12 mouse cellular contexts compared by ENCODE assay signal in the genomic region with DNA sequence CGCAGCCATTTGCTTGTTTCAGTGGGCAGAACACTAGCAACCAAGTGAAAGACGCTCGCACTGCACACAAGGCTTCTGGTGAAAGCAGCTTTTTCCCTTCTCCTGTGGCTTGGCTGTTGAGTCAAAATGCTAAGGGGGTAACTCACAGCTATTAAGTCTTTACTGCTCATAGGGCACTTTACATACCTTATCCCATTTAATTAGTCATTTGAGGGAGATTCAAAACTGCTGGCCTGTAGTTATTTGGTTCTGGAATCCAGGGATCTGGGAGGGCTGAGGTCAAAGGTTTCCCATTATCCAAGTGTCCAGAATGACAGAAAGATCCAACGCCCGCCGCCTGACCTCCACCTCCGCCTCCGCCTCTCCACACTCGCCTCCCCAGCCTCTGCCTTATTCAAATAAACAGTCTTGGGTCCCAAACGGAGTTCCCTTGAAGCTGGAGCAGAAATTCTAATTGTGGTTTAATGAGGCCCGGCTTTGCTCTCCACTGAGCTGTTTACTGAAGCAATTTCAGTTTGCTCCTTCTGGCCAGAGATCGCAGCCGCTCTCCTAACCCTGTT.
DNase-seq lines count a peak whose midpoint lies in the region; ATAC-seq lines count a peak whose summit lies in the region.
"Had no signal": no experiment of that assay in that cellular context is flagged by ENCODE, and none has a peak within 500 bp of the region (broad histone marks: within the 10 kb centered on the region; RNA-seq: fewer than 3 reads in every experiment).

No protein-coding gene starts in this region.

- H3K27me3 ChIP-seq in midbrain, embryonic 11.5 days (ENCODE audit: control insufficient read depth, insufficient read depth, low read length) = no peaks in the 10 kb centered on the region
- no peaks in the 10 kb centered on the region for H3K27me3 ChIP-seq in midbrain, embryonic 14.5 days (ENCODE audit: control insufficient read depth, insufficient read depth, low read length)
- H3K27me3 ChIP-seq in stomach, embryonic 16.5 days (ENCODE audit: control insufficient read depth, insufficient read depth, low read length) = no peaks in the 10 kb centered on the region
- peaks cover 6% of the 10 kb centered on the region; the same call in 1 of the 2 replicates for H3K27me3 ChIP-seq in forebrain, embryonic 12.5 days
- H3K27me3 ChIP-seq: forebrain, embryonic 15.5 days; heart, embryonic 12.5 days had no signal

- 0 out of 2 replicates have a peak, but pooled peaks have one; percentile 35 for ATAC-seq in midbrain, embryonic 11.5 days (ENCODE audit: low FRiP score)
- ATAC-seq in midbrain, embryonic 14.5 days (ENCODE audit: low FRiP score, low TSS enrichment) = no peak
- ATAC-seq in stomach, embryonic 16.5 days (ENCODE audit: insufficient read depth, low FRiP score) = peak; percentile 25; the same call in 1 of the 2 replicates
- no peak for ATAC-seq in forebrain, embryonic 12.5 days (ENCODE audit: low FRiP score)
- ATAC-seq: activated CD4-positive, CD25-positive, alpha-beta regulatory T cell, adult 4 months; forebrain, embryonic 15.5 days had no signal

- H3K4me1 ChIP-seq in midbrain, embryonic 11.5 days (ENCODE audit: control insufficient read depth, insufficient read depth, low read length) = peaks cover 7% of the 10 kb centered on the region
- H3K4me1 ChIP-seq in midbrain, embryonic 14.5 days (ENCODE audit: control insufficient read depth, insufficient read depth, low read length) = no peaks in the 10 kb centered on the region
- H3K4me1 ChIP-seq in stomach, embryonic 16.5 days (ENCODE audit: control insufficient read depth, insufficient read depth, low read length) = peaks cover 6% of the 10 kb centered on the region; the same call in 1 of the 2 replicates
- H3K4me1 ChIP-seq in forebrain, embryonic 12.5 days = peaks cover 18% of the 10 kb centered on the region

- H3K9ac ChIP-seq in midbrain, embryonic 11.5 days (ENCODE audit: low read length) = no peak overlapping the region
- no peak overlapping the region for H3K9ac ChIP-seq in midbrain, embryonic 14.5 days (replicated peaks; ENCODE audit: low read length)
- no peak overlapping the region for H3K9ac ChIP-seq in stomach, embryonic 16.5 days (ENCODE audit: low read length)
- no peak overlapping the region for H3K9ac ChIP-seq in forebrain, embryonic 12.5 days
- H3K9ac ChIP-seq: forebrain, embryonic 15.5 days; heart, embryonic 12.5 days had no signal

- 24% methylated on average over 13 of the region's 13 CpGs for WGBS in midbrain, embryonic 11.5 days
- WGBS in midbrain, embryonic 14.5 days = 28% methylated on average over 13 of the region's 13 CpGs
- 34% methylated on average over 13 of the region's 13 CpGs for WGBS in stomach, embryonic 16.5 days
- 22% methylated on average over 13 of the region's 13 CpGs for WGBS in forebrain, embryonic 12.5 days

- no peak for DNase-seq in midbrain, embryonic 11.5 days (ENCODE audit: low spot score, missing footprints)
- no peak for DNase-seq in midbrain, embryonic 14.5 days
- peak; percentile 50 for DNase-seq in kidney, adult 11 months
- DNase-seq in kidney, postnatal 36 days = peak; percentile 43 to 53
- DNase-seq in right cerebral cortex, postnatal 14 days = no peak
- DNase-seq: spleen, adult 18-20 months; thymus, postnatal 25 days had no signal

- H3K4me3 ChIP-seq in midbrain, embryonic 11.5 days (ENCODE audit: low read depth, low read length) = no peak overlapping the region
- no peak overlapping the region for H3K4me3 ChIP-seq in midbrain, embryonic 14.5 days (replicated peaks; ENCODE audit: low read depth, low read length)
- H3K4me3 ChIP-seq in stomach, embryonic 16.5 days (replicated peaks; ENCODE audit: low read length) = no peak overlapping the region
- H3K4me3 ChIP-seq in forebrain, embryonic 12.5 days (replicated peaks) = no peak overlapping the region
- H3K4me3 ChIP-seq: forebrain, embryonic 15.5 days; heart, embryonic 12.5 days had no signal

- no peaks in the 10 kb centered on the region for H3K9me3 ChIP-seq in midbrain, embryonic 11.5 days (ENCODE audit: control insufficient read depth, low read length)
- no peaks in the 10 kb centered on the region for H3K9me3 ChIP-seq in midbrain, embryonic 14.5 days (ENCODE audit: control insufficient read depth, low read length)
- no peaks in the 10 kb centered on the region for H3K9me3 ChIP-seq in stomach, embryonic 16.5 days (replicated peaks; ENCODE audit: control insufficient read depth, low read length)
- H3K9me3 ChIP-seq in forebrain, embryonic 12.5 days = no peaks in the 10 kb centered on the region
- H3K9me3 ChIP-seq: forebrain, embryonic 15.5 days; heart, embryonic 12.5 days had no signal

- no peak overlapping the region for H3K27ac ChIP-seq in midbrain, embryonic 11.5 days (ENCODE audit: low read depth, low read length)
- H3K27ac ChIP-seq in midbrain, embryonic 14.5 days (replicated peaks; ENCODE audit: low read depth, low read length) = no peak overlapping the region
- no peak overlapping the region for H3K27ac ChIP-seq in stomach, embryonic 16.5 days (ENCODE audit: low read length)
- H3K27ac ChIP-seq in forebrain, embryonic 12.5 days = no peak overlapping the region
- H3K27ac ChIP-seq: forebrain, embryonic 15.5 days had no signal

- H3K36me3 ChIP-seq in midbrain, embryonic 11.5 days (ENCODE audit: control insufficient read depth, insufficient read depth, low read length) = no peaks in the 10 kb centered on the region
- no peaks in the 10 kb centered on the region for H3K36me3 ChIP-seq in midbrain, embryonic 14.5 days (ENCODE audit: control insufficient read depth, insufficient read depth, low read length)
- no peaks in the 10 kb centered on the region for H3K36me3 ChIP-seq in stomach, embryonic 16.5 days (ENCODE audit: control insufficient read depth, insufficient read depth, low read length)
- H3K36me3 ChIP-seq in forebrain, embryonic 12.5 days (replicated peaks) = no peaks in the 10 kb centered on the region
- H3K36me3 ChIP-seq: forebrain, embryonic 15.5 days; heart, embryonic 12.5 days had no signal

- no peak overlapping the region for H3K4me2 ChIP-seq in midbrain, embryonic 11.5 days
- no peak overlapping the region for H3K4me2 ChIP-seq in midbrain, embryonic 14.5 days (ENCODE audit: low read length)
- H3K4me2 ChIP-seq in stomach, embryonic 16.5 days (ENCODE audit: low read depth, low read length) = no peak overlapping the region
- no peak overlapping the region for H3K4me2 ChIP-seq in forebrain, embryonic 12.5 days
- H3K4me2 ChIP-seq: forebrain, embryonic 15.5 days; heart, embryonic 12.5 days had no signal

Comparison
In these comparisons a context has a peak if more than half of its experiments do, and no peak if none do; other contexts are left out.
1. ATAC-seq: peak in midbrain, embryonic 11.5 days (single experiment) and stomach, embryonic 16.5 days (single experiment); none in midbrain, embryonic 14.5 days (single experiment) and forebrain, embryonic 12.5 days (single experiment).
2. DNase-seq: peak in kidney, adult 11 months (single experiment) and kidney, postnatal 36 days (2 of 2); none in midbrain, embryonic 11.5 days (single experiment), midbrain, embryonic 14.5 days (single experiment) and right cerebral cortex, postnatal 14 days (single experiment).